Mouse (Mus musculus) hindbrain, embryonic 15.5 days (tissue): ENCODE measurements around the gene Psmd3. TPM values are rescaled to one million over a fixed set of nuclear protein-coding genes. Genes with fewer than 3 reads are reported as not detected.
"Not testable (repeated sequence)": the region's sequence is repeated elsewhere in the genome, so short reads cannot be mapped to it uniquely, and the experiment has no call there.

Source experiments
- ATAC-seq: fragments of 200-750 bp; cut with Nextera tagmentation; 2 replicates; pipeline ENCODE4 v1.8.0; 2017; ENCODE audit warnings: low read depth, moderate number of reproducible peaks, moderate TSS enrichment; ENCODE audit not compliant: low FRiP score
- H3K27ac ChIP-seq: fragments of 300-500 bp; sonication (generic); replicated peaks from 2 replicates; pipeline ENCODE4 v1.5.1; 2015; ENCODE audit warnings: mild to moderate bottlenecking, inconsistent platforms
- H3K27me3 ChIP-seq: fragments of 300-500 bp; sonication (generic); 2 replicates; pipeline ENCODE4 v1.6.1; 2015; ENCODE audit warnings: control low read depth, inconsistent platforms
- H3K36me3 ChIP-seq: fragments of 300-500 bp; sonication (generic); 2 replicates; pipeline ENCODE4 v1.6.1; 2015; ENCODE audit warnings: control low read depth, inconsistent platforms
- H3K4me1 ChIP-seq: fragments of 300-500 bp; sonication (generic); replicated peaks from 2 replicates; pipeline ENCODE4 v1.6.1; 2015; ENCODE audit warnings: control low read depth, inconsistent platforms
- H3K4me2 ChIP-seq: fragments of 300-500 bp; sonication (generic); 2 replicates; pipeline ENCODE4 v1.6.1; 2015; ENCODE audit warnings: moderate library complexity, mild to moderate bottlenecking, inconsistent platforms
- H3K4me3 ChIP-seq: fragments of 300-500 bp; sonication (generic); 2 replicates; pipeline ENCODE4 v1.5.1; 2015; ENCODE audit warnings: mild to moderate bottlenecking, inconsistent platforms
- H3K9ac ChIP-seq: fragments of 300-500 bp; sonication (generic); 2 replicates; pipeline ENCODE4 v1.6.1; 2015; ENCODE audit warnings: inconsistent platforms
- H3K9me3 ChIP-seq: fragments of 300-500 bp; sonication (generic); 2 replicates; pipeline ENCODE4 v1.6.1; 2016; ENCODE audit warnings: control low read depth, inconsistent platforms
- WGBS: fragments of 180-500 bp; shearing (Covaris S2); methylation state at CpG from one replicate; pipeline ENCODE4 v1.1.7; 2015; 5-methylcytosine and 5-hydroxymethylcytosine counted together
- polyA plus RNA-seq: library from polyadenylated mRNA; unstranded; fragments of >200 nt; fragmentation: Nextera tagmentation; extraction: Ambion mirVana; gene quantifications from 2 replicates; pipeline ENCODE4 v1.2.1, GENCODE M21; 2015

The Psmd3 gene
- polyA plus RNA-seq, 1 experiment from 2014 or later = 204 TPM

DNA sequence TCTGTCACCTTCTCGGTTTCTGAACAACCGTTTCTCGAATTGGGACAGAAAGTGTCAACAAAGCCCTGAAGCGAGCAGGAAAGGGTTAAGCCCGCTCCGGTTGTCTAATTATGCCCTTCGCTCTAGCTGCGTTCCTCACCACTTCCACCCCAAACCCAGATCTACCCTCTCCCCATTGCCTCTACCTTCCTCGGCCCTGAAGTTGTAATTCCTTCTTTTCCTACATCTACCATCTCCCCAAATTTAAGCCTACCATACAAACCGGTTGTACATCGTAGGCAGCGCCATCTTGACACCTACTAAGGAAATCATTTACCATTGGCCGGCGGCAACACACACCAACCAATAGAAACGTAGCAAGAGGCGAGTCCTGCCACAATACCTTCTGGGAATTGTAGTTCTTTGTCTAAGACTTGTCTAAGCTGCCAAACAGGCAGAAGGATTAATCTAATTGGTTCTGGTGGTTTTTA, 46.8 kb downstream of the Psmd3 start, which contains the start of gene Med24:
Gene Med24, minus strand, starts transcription at position 317 of the 470 bp plus-strand sequence.
- Histone ChIP-seq H3K27ac (peak within 1 kb of the TSS; percentile 87), H3K4me1 (peaks cover 18% of the 10 kb centered on the region), H3K27me3 (no peaks in the 10 kb centered on the region), H3K9ac (peak within 1 kb of the TSS; percentile 65), H3K36me3 (peaks cover 18% of the 10 kb centered on the region), H3K9me3 (no peaks in the 10 kb centered on the region), H3K4me3 (peak within 1 kb of the TSS; percentile 75), H3K4me2 (peak within 1 kb of the TSS; percentile 58)
- WGBS = under 1% methylated on average over 16 of the region's 16 CpGs
- ATAC-seq = peak; percentile 96

- ATAC-seq = no peak
- Histone ChIP-seq H3K4me1 (peaks cover 18% of the 10 kb centered on the region), H3K9ac (no peak overlapping the region), H3K27me3 (no peaks in the 10 kb centered on the region), H3K36me3 (peaks cover 9% of the 10 kb centered on the region; the same call in 1 of the 2 replicates), H3K4me2 (no peak overlapping the region), H3K9me3 (no peaks in the 10 kb centered on the region), H3K27ac (peak overlapping the region; percentile 38; the same call in 1 of the 2 replicates), H3K4me3 (no peak overlapping the region)
- WGBS = 54% methylated on average over 4 of the region's 4 CpGs
Observed at GRCm38 (mm10) chr11:98730727-98731126, 48.4 kb downstream of the Psmd3 start.

DNA sequence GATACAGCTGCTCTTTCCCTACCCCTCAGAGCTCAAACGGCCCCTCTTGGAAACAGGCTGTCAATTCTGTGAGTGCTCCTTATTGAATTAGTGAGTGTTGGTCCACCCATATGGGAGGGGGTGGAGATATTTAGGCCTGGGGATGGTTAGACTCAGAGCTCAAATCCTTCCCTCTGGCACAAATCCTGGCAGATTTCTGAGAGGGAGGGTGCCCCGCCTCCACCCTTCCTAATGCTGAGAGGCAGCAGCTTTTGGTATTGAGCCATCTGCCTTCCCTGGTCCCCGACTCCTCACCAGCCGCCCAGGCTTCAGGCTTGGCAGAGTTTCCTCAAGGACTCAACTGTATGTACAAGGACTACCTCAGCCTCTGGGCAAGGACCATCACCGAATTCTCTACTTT, 48.8 kb downstream of the Psmd3 start:
- Histone ChIP-seq H3K4me3 (no peak overlapping the region), H3K27me3 (no peaks in the 10 kb centered on the region), H3K9ac (no peak overlapping the region), H3K9me3 (no peaks in the 10 kb centered on the region), H3K27ac (peak overlapping the region; percentile 38; the same call in 1 of the 2 replicates), H3K36me3 (0 out of 2 replicates have a peak, but pooled peaks cover 6% of the 10 kb centered on the region), H3K4me1 (peaks cover 18% of the 10 kb centered on the region), H3K4me2 (no peak overlapping the region)
- 54% methylated on average over 5 of the region's 5 CpGs for WGBS
- no peak for ATAC-seq

DNA sequence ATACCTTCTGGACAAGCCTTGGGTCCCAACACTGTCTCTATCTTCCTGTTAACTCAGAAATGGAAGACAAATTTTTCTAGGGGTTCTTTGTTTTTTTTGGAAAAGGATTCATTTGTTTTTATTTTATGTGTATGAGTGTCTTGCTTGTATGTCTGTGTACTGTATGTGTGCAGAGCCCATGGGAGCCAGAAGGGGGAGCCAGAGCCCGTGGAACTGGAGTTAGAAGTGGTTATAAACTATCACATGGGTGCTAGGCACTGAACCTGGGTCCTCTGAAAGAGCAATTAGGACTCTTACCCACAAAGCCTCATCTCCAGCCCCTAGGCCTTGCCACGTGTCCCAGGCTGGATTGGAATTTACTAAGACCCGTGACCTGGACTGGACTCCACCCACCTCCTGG, 51.7 kb downstream of the Psmd3 start:
- no peaks in the 10 kb centered on the region for H3K27me3 ChIP-seq
- 77% methylated on average over 3 of the region's 3 CpGs for WGBS
- no peaks in the 10 kb centered on the region for H3K9me3 ChIP-seq
- H3K27ac ChIP-seq = no peak overlapping the region
- H3K4me2 ChIP-seq = no peak overlapping the region
- H3K36me3 ChIP-seq = no peaks in the 10 kb centered on the region
- no peak for ATAC-seq
- H3K4me3 ChIP-seq = no peak overlapping the region
- no peak overlapping the region for H3K9ac ChIP-seq
- H3K4me1 ChIP-seq = peaks cover 19% of the 10 kb centered on the region

GRCm38 (mm10) chr11:98735111-98735510, 52.8 kb downstream of the Psmd3 start:
- H3K27me3 ChIP-seq = no peaks in the 10 kb centered on the region
- H3K9ac ChIP-seq = no peak overlapping the region
- whole genome bisulfite sequencing = 91% methylated on average over 4 of the region's 4 CpGs
- no peak for ATAC-seq
- no peak overlapping the region for H3K4me3 ChIP-seq
- H3K36me3 ChIP-seq = no peaks in the 10 kb centered on the region
- peaks cover 22% of the 10 kb centered on the region for H3K4me1 ChIP-seq
- H3K9me3 ChIP-seq = no peaks in the 10 kb centered on the region
- H3K4me2 ChIP-seq = no peak overlapping the region
- H3K27ac ChIP-seq = no peak overlapping the region

DNA sequence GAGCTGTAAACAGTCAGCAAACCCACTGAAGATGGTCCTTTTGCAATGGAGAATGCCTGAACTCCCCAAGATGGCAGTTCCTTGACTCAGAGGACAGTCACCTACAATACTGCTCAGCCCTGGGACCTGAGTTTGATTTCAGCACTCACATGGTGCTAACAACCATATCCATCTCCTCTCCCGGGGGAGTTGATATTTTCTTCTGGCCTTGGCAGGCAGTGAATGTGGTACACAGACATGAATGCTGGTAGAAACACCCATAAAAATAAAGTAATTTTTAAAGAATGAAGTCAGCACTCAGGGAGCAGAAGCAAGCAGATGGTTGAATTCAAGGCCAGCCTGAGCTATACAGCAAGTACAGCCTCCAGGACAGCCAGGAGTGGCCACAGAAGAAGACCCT, 53.8 kb downstream of the Psmd3 start:
- H3K9me3 ChIP-seq = no peaks in the 10 kb centered on the region
- H3K9ac ChIP-seq = no peak overlapping the region
- H3K27ac ChIP-seq = no peak overlapping the region
- ATAC-seq = no peak
- 84% methylated on average over 1 of the region's 1 CpGs for WGBS
- H3K4me3 ChIP-seq = no peak overlapping the region
- no peaks in the 10 kb centered on the region for H3K36me3 ChIP-seq
- no peaks in the 10 kb centered on the region for H3K27me3 ChIP-seq
- peaks cover 33% of the 10 kb centered on the region for H3K4me1 ChIP-seq
- H3K4me2 ChIP-seq = no peak overlapping the region

DNA sequence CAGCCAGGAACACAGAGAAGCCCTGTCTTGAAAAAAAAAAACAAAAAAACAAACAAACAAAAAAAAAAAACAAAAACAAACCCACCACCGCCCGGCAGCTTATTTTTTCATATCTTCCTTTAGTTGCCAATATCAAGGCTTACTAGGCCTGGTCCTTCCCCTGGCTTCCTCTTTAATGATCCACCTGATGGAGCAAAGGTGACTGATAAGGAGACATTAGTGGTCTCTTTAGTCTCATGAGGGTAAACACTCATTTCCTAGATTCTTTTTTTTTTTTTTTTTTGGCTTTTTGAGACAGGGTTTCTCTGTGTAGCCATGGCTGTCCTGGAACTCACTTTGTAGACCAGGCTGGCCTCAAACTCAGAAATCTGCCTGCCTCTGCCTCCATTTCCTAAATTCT, 54.9 kb downstream of the Psmd3 start:
- H3K4me3 ChIP-seq, H3K27ac ChIP-seq, H3K4me2 ChIP-seq, H3K9ac ChIP-seq, H3K9me3 ChIP-seq, H3K36me3 ChIP-seq, H3K27me3 ChIP-seq, ATAC-seq: not testable (repeated sequence)
- WGBS = 96% methylated on average over 2 of the region's 2 CpGs
- peaks cover 33% of the 10 kb centered on the region for H3K4me1 ChIP-seq

GRCm38 (mm10) chr11:98738428-98738911, 56.1 kb downstream of the Psmd3 start:
- Histone ChIP-seq H3K9me3 (no peaks in the 10 kb centered on the region), H3K4me2 (peak overlapping the region; percentile 13; the same call in 1 of the 2 replicates), H3K36me3 (no peaks in the 10 kb centered on the region), H3K9ac (no peak overlapping the region), H3K27me3 (no peaks in the 10 kb centered on the region), H3K4me3 (no peak overlapping the region), H3K27ac (peak overlapping the region; percentile 99), H3K4me1 (peaks cover 41% of the 10 kb centered on the region)
- ATAC-seq = no peak
- 14% methylated on average over 4 of the region's 4 CpGs for WGBS

- H3K9ac ChIP-seq = no peak overlapping the region
- ATAC-seq = no peak
- 55% methylated on average over 9 of the region's 9 CpGs for WGBS
- no peaks in the 10 kb centered on the region for H3K9me3 ChIP-seq
- H3K36me3 ChIP-seq = no peaks in the 10 kb centered on the region
- H3K4me1 ChIP-seq = peaks cover 45% of the 10 kb centered on the region
- H3K4me3 ChIP-seq = no peak overlapping the region
- peak overlapping the region; percentile 13; the same call in 1 of the 2 replicates for H3K4me2 ChIP-seq
- peak overlapping the region; percentile 99 for H3K27ac ChIP-seq
- no peaks in the 10 kb centered on the region for H3K27me3 ChIP-seq
Observed at GRCm38 (mm10) chr11:98738925-98739324, 56.6 kb downstream of the Psmd3 start.

DNA sequence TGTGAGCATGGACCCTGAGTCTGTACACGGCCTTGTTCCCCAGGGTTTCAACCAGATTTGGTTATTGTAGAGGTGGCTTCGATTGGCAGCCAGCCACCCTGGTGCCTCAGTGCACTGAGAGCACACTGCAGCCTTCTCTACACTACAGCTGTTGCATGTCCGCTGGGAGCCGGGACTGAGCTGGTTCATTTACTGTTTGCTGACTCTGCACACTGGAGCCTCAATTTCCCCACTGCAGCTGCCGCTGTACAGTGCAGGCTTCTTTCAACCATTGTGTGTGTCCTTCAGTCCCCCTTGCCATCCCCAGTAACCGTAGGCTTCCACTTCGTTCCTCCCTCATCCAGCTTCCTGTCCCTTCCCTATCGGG, 57.7 kb downstream of the Psmd3 start:
- Histone ChIP-seq H3K27ac (peak overlapping the region; percentile 99), H3K9me3 (no peaks in the 10 kb centered on the region), H3K36me3 (no peaks in the 10 kb centered on the region), H3K27me3 (no peaks in the 10 kb centered on the region), H3K4me1 (peaks cover 56% of the 10 kb centered on the region), H3K9ac (peak overlapping the region; percentile 98), H3K4me3 (peak overlapping the region; percentile 89), H3K4me2 (peak overlapping the region; percentile 93)
- ATAC-seq = no peak; the same call in 1 of the 2 replicates
- 3% methylated on average over 8 of the region's 8 CpGs for WGBS

GRCm38 (mm10) chr11:98740393-98741050, 58.2 kb downstream of the Psmd3 start, which contains the start of gene Thra:
Thra (plus strand) TSS chr11:98740638.
- H3K4me1 ChIP-seq = peaks cover 61% of the 10 kb centered on the region
- WGBS = 1% methylated on average over 22 of the region's 22 CpGs
- peak; percentile 55; the same call in 1 of the 2 replicates for ATAC-seq
- H3K4me3 ChIP-seq = peak within 1 kb of the TSS; percentile 89
- no peaks in the 10 kb centered on the region for H3K27me3 ChIP-seq
- H3K9me3 ChIP-seq = no peaks in the 10 kb centered on the region
- no peaks in the 10 kb centered on the region for H3K36me3 ChIP-seq
- H3K4me2 ChIP-seq = peak within 1 kb of the TSS; percentile 93
- peak within 1 kb of the TSS; percentile 98 for H3K9ac ChIP-seq
- H3K27ac ChIP-seq = peak within 1 kb of the TSS; percentile 99

GRCm38 (mm10) chr11:98741051-98741620, 58.8 kb downstream of the Psmd3 start:
- Histone ChIP-seq H3K36me3 (no peaks in the 10 kb centered on the region), H3K4me3 (peak overlapping the region; percentile 89), H3K27me3 (no peaks in the 10 kb centered on the region), H3K4me1 (peaks cover 68% of the 10 kb centered on the region), H3K4me2 (peak overlapping the region; percentile 93), H3K9me3 (no peaks in the 10 kb centered on the region), H3K27ac (peak overlapping the region; percentile 99), H3K9ac (peak overlapping the region; percentile 98)
- peak; percentile 0; the same call in 1 of the 2 replicates for ATAC-seq
- WGBS = 0% methylated on average over 17 of the region's 17 CpGs
